Mouse (Mus musculus) stomach, embryonic 14.5 days (tissue): Measurements from ENCODE around the gene Copb1. TPM values are rescaled to one million over a fixed set of nuclear protein-coding genes. Genes with fewer than 3 reads are reported as not detected.

ENCODE experiments used
- ATAC-seq: fragments of 200-750 bp; cut with Nextera tagmentation; 2 replicates; pipeline ENCODE4 v1.8.0; 2017; ENCODE audit warnings: low read depth, moderate TSS enrichment; ENCODE audit not compliant: insufficient number of reproducible peaks, insufficient read depth, low FRiP score
- H3K27ac ChIP-seq: fragments of 300-500 bp; sonication (generic); 2 replicates; pipeline ENCODE4 v1.5.1; 2014; ENCODE audit warnings: mild to moderate bottlenecking, low read length, moderate library complexity, mixed read lengths
- H3K27me3 ChIP-seq: fragments of 300-500 bp; sonication (generic); 2 replicates; pipeline ENCODE4 v1.6.1; 2014; ENCODE audit warnings: low read length, control low read depth, mixed read lengths; ENCODE audit not compliant: control insufficient read depth, insufficient read depth
- H3K36me3 ChIP-seq: fragments of 300-500 bp; sonication (generic); 2 replicates; pipeline ENCODE4 v1.6.1; 2014; ENCODE audit warnings: mild to moderate bottlenecking, control low read depth, low read length, moderate library complexity, mixed read lengths; ENCODE audit not compliant: control insufficient read depth, insufficient read depth
- H3K4me1 ChIP-seq: fragments of 300-500 bp; sonication (generic); 2 replicates; pipeline ENCODE4 v1.6.1; 2014; ENCODE audit warnings: low read length, control low read depth, mixed read lengths; ENCODE audit not compliant: control insufficient read depth, insufficient read depth
- H3K4me2 ChIP-seq: fragments of 300-500 bp; sonication (generic); replicated peaks from 2 replicates; pipeline ENCODE4 v1.6.1; 2014; ENCODE audit warnings: low read depth, low read length, control low read depth
- H3K4me3 ChIP-seq: fragments of 300-500 bp; sonication (generic); 2 replicates; pipeline ENCODE4 v1.5.1; 2014; ENCODE audit warnings: low read depth, low read length, control low read depth
- H3K9ac ChIP-seq: fragments of 300-500 bp; sonication (generic); replicated peaks from 2 replicates; pipeline ENCODE4 v1.6.1; 2014; ENCODE audit warnings: low read depth, mild to moderate bottlenecking, control low read depth, low read length, moderate library complexity, mixed read lengths
- H3K9me3 ChIP-seq: fragments of 300-500 bp; sonication (generic); 2 replicates; pipeline ENCODE4 v1.6.1; 2016; ENCODE audit warnings: low read depth, low read length, control low read depth; ENCODE audit not compliant: control insufficient read depth
- WGBS: fragments of 180-500 bp; shearing (Covaris S2); extraction: QIAGEN DNeasy Blood & Tissue Kit; methylation state at CpG from one replicate; pipeline ENCODE4 v1.1.7; 2014; 5-methylcytosine and 5-hydroxymethylcytosine counted together
- polyA plus RNA-seq: library from polyadenylated mRNA; unstranded; fragments of >200 nt; fragmentation: Nextera tagmentation; extraction: Ambion mirVana; gene quantifications from 2 replicates; pipeline ENCODE4 v1.2.1, GENCODE M21; 2014

The Copb1 gene
- polyA plus RNA-seq, 1 experiment from 2014 or later: 127 TPM

- Histone ChIP-seq H3K36me3 (no peaks in the 10 kb centered on the region), H3K27me3 (no peaks in the 10 kb centered on the region), H3K27ac (no peak overlapping the region), H3K4me3 (no peak overlapping the region), H3K9me3 (no peaks in the 10 kb centered on the region), H3K4me1 (peaks cover 9% of the 10 kb centered on the region), H3K4me2 (no peak overlapping the region), H3K9ac (no peak overlapping the region)
- no peak for ATAC-seq
- WGBS: 86% methylated on average over 4 of the region's 4 CpGs
Measured at GRCm38 (mm10) chr7:114169996-114170395, 84.5 kb downstream of the Copb1 start.

- Histone ChIP-seq H3K27me3 (no peaks in the 10 kb centered on the region), H3K9ac (no peak overlapping the region), H3K4me2 (no peak overlapping the region), H3K4me1 (peaks cover 9% of the 10 kb centered on the region), H3K27ac (no peak overlapping the region), H3K36me3 (no peaks in the 10 kb centered on the region), H3K9me3 (no peaks in the 10 kb centered on the region), H3K4me3 (no peak overlapping the region)
- ATAC-seq: no peak
- WGBS: 82% methylated on average over 2 of the region's 2 CpGs
Measured at GRCm38 (mm10) chr7:114169381-114169780, 85.1 kb downstream of the Copb1 start.

Other genes starting within 250 kb of the Copb1 start
- 29.4 and 30.1 TPM in 2 replicates for gene Rras2, start 136.9 kb downstream of the Copb1 start, polyA plus RNA-seq
- 391 and 397 TPM in 2 replicates for gene Psma1, start 21.4 kb upstream of the Copb1 start, polyA plus RNA-seq
- gene Pde3b, start 160.6 kb upstream of the Copb1 start, polyA plus RNA-seq: 9.8 and 12.1 TPM in 2 replicates